7 mouse cellular contexts compared by ENCODE assay signal in the genomic region with DNA sequence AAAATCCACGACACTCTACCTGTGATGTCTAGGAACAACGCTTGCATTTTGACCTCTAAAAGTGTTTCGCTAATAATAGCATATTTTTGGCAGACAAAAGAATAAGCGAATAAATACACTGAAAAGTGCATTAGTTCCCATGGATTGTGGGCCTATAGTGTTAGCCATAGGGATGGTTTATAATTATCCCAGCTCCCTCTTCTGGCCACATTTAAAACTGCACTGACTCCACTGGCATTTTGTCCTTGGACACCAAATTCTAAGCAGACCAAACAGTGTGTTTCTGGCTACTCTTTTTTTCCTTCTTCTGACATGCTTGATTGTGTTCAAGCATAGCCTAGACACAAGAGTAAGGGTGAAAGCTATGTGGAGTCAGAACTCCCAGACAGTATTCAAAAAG.
DNase-seq lines count a peak whose midpoint lies in the region; TF ChIP-seq lines count a peak whose summit lies in the region.

No protein-coding gene starts in this region.

- H3K27ac ChIP-seq in MEL (ENCODE audit: control insufficient read depth, low read depth, low read length) = no peak overlapping the region
- H3K27ac ChIP-seq in gastrocnemius, adult 2 months = no peak overlapping the region

- H3K79me3 ChIP-seq in C2C12 (ENCODE audit: low read depth) = no peaks in the 10 kb centered on the region

- peak; percentile 62 for TF ChIP-seq RAD21 in MEL (IDR thresholded peaks at IDR 0.05; ENCODE audit: low read depth, low read length)

- intact Hi-C loops in gastrocnemius, adult 2 months (cut with DNase I) = loop anchor here (1.0 to 2.0 kb wide), 2 partner anchors 569 to 721 kb away; no protein-coding TSS in a partner anchor

- H3K36me3 ChIP-seq in C2C12 (ENCODE audit: control insufficient read depth, insufficient read depth) = no peaks in the 10 kb centered on the region
- H3K36me3 ChIP-seq in MEL (ENCODE audit: control insufficient read depth in 1 of 2, insufficient read depth in 2 of 2, low read length in 2 of 2) = no peaks in the 10 kb centered on the region

- TF ChIP-seq EP300 in MEL (IDR thresholded peaks at IDR 0.05; ENCODE audit: low read depth in 1 of 2, low read length in 2 of 2) = no peak

- TF ChIP-seq CTCF in C2C12 (IDR thresholded peaks at IDR 0.05; ENCODE audit: control insufficient read depth, insufficient read depth, insufficient read length) = peak; percentile 49
- TF ChIP-seq CTCF in MEL (IDR thresholded peaks at IDR 0.05 in 2 of 3, conservative IDR thresholded peaks at IDR 0.05 in 1 of 3; ENCODE audit: control insufficient read depth in 1 of 3, insufficient read depth in 1 of 3, low read depth in 2 of 3, low read length in 3 of 3, poor library complexity in 1 of 3, severe bottlenecking in 1 of 3) = peak; percentile 25 to 66 (median 63); a peak in 5 of 6 replicates
- TF ChIP-seq CTCF in gastrocnemius, adult 2 months (IDR thresholded peaks at IDR 0.05) = peak; percentile 86

- no peaks in the 10 kb centered on the region for H3K4me1 ChIP-seq in MEL (ENCODE audit: control insufficient read depth in 1 of 2, insufficient read depth in 2 of 2, low read length in 2 of 2)

- H3K79me2 ChIP-seq in C2C12 (ENCODE audit: control insufficient read depth, insufficient read depth) (no peaks in the 10 kb centered on the region), MEL (ENCODE audit: control insufficient read depth, insufficient read depth, low read length, poor library complexity) (no peaks in the 10 kb centered on the region)

- H3ac ChIP-seq in C2C12 (ENCODE audit: control insufficient read depth, insufficient read length, low read depth) = no peak overlapping the region

- DNase-seq in MEL (ENCODE audit: low read depth, low spot score) = peak; percentile 36
- peak; percentile 79 to 82 for DNase-seq in cerebellum, postnatal 10 days
- peak; percentile 18 for DNase-seq in gastrocnemius, adult 2 months
- peak; percentile 67 to 70 for DNase-seq in kidney, postnatal 4 days
- peak; percentile 65 for DNase-seq in lung, postnatal 10 days
- peak; percentile 59 for DNase-seq in right cerebral cortex, postnatal 4 days

- H3K9me3 ChIP-seq in MEL (replicated peaks; ENCODE audit: insufficient read depth, low read length) = no peaks in the 10 kb centered on the region

- H3K27me3 ChIP-seq in C2C12 (ENCODE audit: control insufficient read depth, insufficient read depth, insufficient read length) = peaks cover 36% of the 10 kb centered on the region
- H3K27me3 ChIP-seq in MEL (ENCODE audit: control insufficient read depth in 1 of 2, insufficient read depth in 2 of 2, low read length in 2 of 2) = no peaks in the 10 kb centered on the region

- H3K9ac ChIP-seq in MEL (ENCODE audit: control insufficient read depth, low read depth, low read length, poor library complexity, severe bottlenecking) = no peak overlapping the region

- H3K4me3 ChIP-seq in C2C12 (ENCODE audit: insufficient read depth, poor library complexity, severe bottlenecking) (no peak overlapping the region), MEL (ENCODE audit: control insufficient read depth in 1 of 2, insufficient read depth in 1 of 2, low read depth in 2 of 2, low read length in 2 of 2) (no peak overlapping the region)
- H3K4me3 ChIP-seq in gastrocnemius, adult 2 months = no peak overlapping the region

- TF ChIP-seq POLR2A in MEL (IDR thresholded peaks at IDR 0.05; ENCODE audit: control insufficient read depth in 1 of 2, insufficient read depth in 1 of 2, low read depth in 1 of 2, low read length in 2 of 2, poor library complexity in 1 of 2) = no peak

TF ChIP-seq in C2C12, 6 proteins besides CTCF, POLR2A, EP300 and RAD21:
- TF ChIP-seq MYOG (IDR thresholded peaks at IDR 0.05; ENCODE audit: control insufficient read depth, extremely low read depth, insufficient read length) (no peak), USF1 (IDR thresholded peaks at IDR 0.05; ENCODE audit: low read depth) (no peak), CEBPB (IDR thresholded peaks at IDR 0.05; ENCODE audit: low read depth) (no peak), MAX (IDR thresholded peaks at IDR 0.05) (no peak), MYOD1 (IDR thresholded peaks at IDR 0.05; ENCODE audit: control insufficient read depth, insufficient read length, low read depth) (no peak), FOSL1 (IDR thresholded peaks at IDR 0.05; ENCODE audit: insufficient read depth, low read length, poor library complexity, severe bottlenecking) (no peak)

TF ChIP-seq in MEL, 35 proteins besides CTCF, POLR2A, EP300 and RAD21:
- TF ChIP-seq SIN3A (IDR thresholded peaks at IDR 0.05; ENCODE audit: low read length) = no peak
- no peak for TF ChIP-seq ZKSCAN1 (IDR thresholded peaks at IDR 0.05; ENCODE audit: low read depth, low read length)
- no peak for TF ChIP-seq KAT2A (conservative IDR thresholded peaks at IDR 0.05; ENCODE audit: low read depth, low read length)
- no peak for TF ChIP-seq TBP (IDR thresholded peaks at IDR 0.05; ENCODE audit: low read depth, low read length)
- TF ChIP-seq ELF1 (IDR thresholded peaks at IDR 0.05; ENCODE audit: low read depth, low read length) = no peak
- TF ChIP-seq CHD1 (IDR thresholded peaks at IDR 0.05; ENCODE audit: low read depth, low read length) = no peak
- peak; percentile 73 for TF ChIP-seq SMC3 (IDR thresholded peaks at IDR 0.05; ENCODE audit: low read depth, low read length)
- TF ChIP-seq BHLHE40 (IDR thresholded peaks at IDR 0.05; ENCODE audit: borderline replicate concordance, low read depth, low read length) = no peak
- 0 out of 2 replicates have a peak, but pooled peaks have one; percentile 32 for TF ChIP-seq ZC3H11A (IDR thresholded peaks at IDR 0.05; ENCODE audit: low read depth, low read length)
- TF ChIP-seq POLR2AphosphoS5 (IDR thresholded peaks at IDR 0.05; ENCODE audit: borderline replicate concordance, low read depth, low read length) = no peak
- no peak for TF ChIP-seq UBTF (IDR thresholded peaks at IDR 0.05; ENCODE audit: borderline replicate concordance, insufficient read depth, low read depth, low read length)
TF ChIP-seq in MEL: peak in this region for 2.

Comparison
In these comparisons a context has a peak if more than half of its experiments do, and no peak if none do; other contexts are left out.
1. DNase-seq: peak in every context shown above with its lines; median percentile 80 in cerebellum, postnatal 10 days; 68 in kidney, postnatal 4 days; 65 in lung, postnatal 10 days; 59 in right cerebral cortex, postnatal 4 days; 36 in MEL; 18 in gastrocnemius, adult 2 months.